Mouse (Mus musculus) MEL (cell line): ENCODE data around the gene Cmss1. TPM values are rescaled to one million over a fixed set of nuclear protein-coding genes. Genes with fewer than 3 reads are reported as not detected.
A peak's percentile ranks its signal among the peaks of the same experiment; 100 is the strongest.

Source experiments
- DNase-seq: peaks from one replicate; pipeline ENCODE4 v3.0.0; 2011; ENCODE audit warnings: low read depth, low spot score
- H3K27ac ChIP-seq: 2 replicates; pipeline ENCODE4 v1.5.1; 2012; ENCODE audit warnings: low read depth, mild to moderate bottlenecking, control low read depth, low read length, moderate library complexity; ENCODE audit not compliant: control insufficient read depth
- H3K27me3 ChIP-seq, 2 experiments: fragments of 150-350 bp in 1 of 2; sonication (generic) in 1 of 2; 2 replicates each; pipeline ENCODE4 v1.6.1; 2012; ENCODE audit warnings: low read length in 2 of 2, mild to moderate bottlenecking in 2 of 2, improper control_type of control experiment in 1 of 2, moderate library complexity in 1 of 2; ENCODE audit not compliant: insufficient read depth in 2 of 2, control insufficient read depth in 1 of 2
- H3K36me3 ChIP-seq, 2 experiments: 2 replicates each; pipeline ENCODE4 v1.6.1; 2012 to 2014; ENCODE audit warnings: low read length in 2 of 2, improper control_type of control experiment in 1 of 2, inconsistent platforms in 1 of 2, mild to moderate bottlenecking in 1 of 2; ENCODE audit not compliant: insufficient read depth in 2 of 2, control insufficient read depth in 1 of 2
- H3K4me1 ChIP-seq, 2 experiments: fragments of 150-350 bp in 1 of 2; sonication (generic) in 1 of 2; 2 replicates each; pipeline ENCODE4 v1.6.1; 2012; ENCODE audit warnings: low read length in 2 of 2, improper control_type of control experiment in 1 of 2, mild to moderate bottlenecking in 1 of 2; ENCODE audit not compliant: insufficient read depth in 2 of 2, control insufficient read depth in 1 of 2
- H3K4me3 ChIP-seq, 2 experiments: fragments of 150-350 bp in 1 of 2; sonication (generic) in 1 of 2; 2 replicates each; pipeline ENCODE4 v1.5.1; 2012; ENCODE audit warnings: low read depth in 2 of 2, low read length in 2 of 2, mild to moderate bottlenecking in 2 of 2, moderate library complexity in 2 of 2, control low read depth in 1 of 2, improper control_type of control experiment in 1 of 2; ENCODE audit not compliant: control insufficient read depth in 1 of 2, insufficient read depth in 1 of 2
- H3K79me2 ChIP-seq: 2 replicates; pipeline ENCODE4 v1.6.1; 2012; ENCODE audit warnings: mild to moderate bottlenecking, low read length, moderate library complexity; ENCODE audit not compliant: control insufficient read depth, poor library complexity, insufficient read depth
- H3K9ac ChIP-seq: 2 replicates; pipeline ENCODE4 v1.6.1; 2012; ENCODE audit warnings: low read depth, mild to moderate bottlenecking, control low read depth, low read length, moderate library complexity; ENCODE audit not compliant: control insufficient read depth, poor library complexity, severe bottlenecking
- H3K9me3 ChIP-seq: fragments of 150-350 bp; sonication (generic); replicated peaks from 2 replicates; pipeline ENCODE4 v1.6.1; 2012; ENCODE audit warnings: mild to moderate bottlenecking, low read length, improper control_type of control experiment, moderate library complexity; ENCODE audit not compliant: insufficient read depth
- CHD1 ChIP-seq: IDR thresholded peaks from 2 replicates; pipeline ENCODE4 v1.6.1; 2012; ENCODE audit warnings: low read depth, mild to moderate bottlenecking, inconsistent platforms, low read length, improper control_type of control experiment
- CHD2 ChIP-seq: IDR thresholded peaks from 2 replicates; pipeline ENCODE4 v1.6.1; 2011; ENCODE audit warnings: low read length, improper control_type of control experiment
- ETS1 ChIP-seq: IDR thresholded peaks from 2 replicates; pipeline ENCODE4 v1.6.1; 2012; ENCODE audit warnings: low read depth, mild to moderate bottlenecking, inconsistent platforms, low read length, improper control_type of control experiment, moderate library complexity
- GABPA ChIP-seq: IDR thresholded peaks from 2 replicates; pipeline ENCODE4 v1.6.1; 2012; ENCODE audit warnings: low read depth, mild to moderate bottlenecking, inconsistent platforms, low read length, improper control_type of control experiment, moderate library complexity
- GATA1 ChIP-seq: IDR thresholded peaks from 2 replicates; pipeline ENCODE4 v1.6.1; 2011; ENCODE audit warnings: low read depth, low read length, improper control_type of control experiment
- JUND ChIP-seq: IDR thresholded peaks from 2 replicates; pipeline ENCODE4 v1.6.1; 2011; ENCODE audit warnings: low read depth, mild to moderate bottlenecking, improper control_type of control experiment, low read length
- MAX ChIP-seq: IDR thresholded peaks from 2 replicates; pipeline ENCODE4 v1.6.1; 2011; ENCODE audit warnings: low read length, improper control_type of control experiment
- MAZ ChIP-seq: IDR thresholded peaks from 2 replicates; pipeline ENCODE4 v1.6.1; 2012; ENCODE audit warnings: low read depth, mild to moderate bottlenecking, inconsistent platforms, low read length, improper control_type of control experiment
- MEF2A ChIP-seq: IDR thresholded peaks from 2 replicates; pipeline ENCODE4 v1.6.1; 2014; ENCODE audit warnings: low read depth, mild to moderate bottlenecking, inconsistent platforms, low read length, improper control_type of control experiment; ENCODE audit not compliant: poor library complexity, insufficient replicate concordance, severe bottlenecking; ENCODE audit errors: extremely low read depth
- MXI1 ChIP-seq: IDR thresholded peaks from 2 replicates; pipeline ENCODE4 v1.6.1; 2011; ENCODE audit warnings: mild to moderate bottlenecking, low read depth, low read length, improper control_type of control experiment
- NRF1 ChIP-seq: IDR thresholded peaks from 2 replicates; pipeline ENCODE4 v1.6.1; 2014; ENCODE audit warnings: low read depth, mild to moderate bottlenecking, inconsistent platforms, low read length, improper control_type of control experiment, moderate library complexity; ENCODE audit not compliant: poor library complexity, insufficient read depth, severe bottlenecking
- POLR2A ChIP-seq, 2 experiments: IDR thresholded peaks; 2 replicates each; pipeline ENCODE4 v1.6.1; 2011 to 2012; ENCODE audit warnings: low read length in 2 of 2, mild to moderate bottlenecking in 2 of 2, control low read depth in 1 of 2, improper control_type of control experiment in 1 of 2, low read depth in 1 of 2, moderate library complexity in 1 of 2; ENCODE audit not compliant: control insufficient read depth in 1 of 2, insufficient read depth in 1 of 2, poor library complexity in 1 of 2
- POLR2AphosphoS5 ChIP-seq: IDR thresholded peaks from 2 replicates; pipeline ENCODE4 v1.6.1; 2012; ENCODE audit warnings: low read depth, borderline replicate concordance, mild to moderate bottlenecking, inconsistent platforms, low read length, moderate library complexity, mixed read lengths
- SIN3A ChIP-seq: IDR thresholded peaks from 2 replicates; pipeline ENCODE4 v1.6.1; 2012; ENCODE audit warnings: low read length, improper control_type of control experiment, inconsistent platforms
- TAL1 ChIP-seq: IDR thresholded peaks from 2 replicates; pipeline ENCODE4 v1.6.1; 2012; ENCODE audit warnings: mild to moderate bottlenecking, inconsistent platforms, low read length, moderate library complexity, mixed read lengths
- TBP ChIP-seq: IDR thresholded peaks from 2 replicates; pipeline ENCODE4 v1.8.0; 2011; ENCODE audit warnings: low read depth, low read length, improper control_type of control experiment
- USF1 ChIP-seq: IDR thresholded peaks from 2 replicates; pipeline ENCODE4 v1.6.1; 2014; ENCODE audit warnings: low read depth, mild to moderate bottlenecking, inconsistent platforms, low read length, improper control_type of control experiment, moderate library complexity
- USF2 ChIP-seq, 2 experiments: IDR thresholded peaks; 2 replicates each; pipeline ENCODE4 v1.6.1; 2011 to 2012; ENCODE audit warnings: improper control_type of control experiment in 2 of 2, low read length in 2 of 2, borderline replicate concordance in 1 of 2, inconsistent platforms in 1 of 2, low read depth in 1 of 2, mild to moderate bottlenecking in 1 of 2; ENCODE audit not compliant: insufficient read depth in 1 of 2
- ZKSCAN1 ChIP-seq: IDR thresholded peaks from 2 replicates; pipeline ENCODE4 v1.6.1; 2012; ENCODE audit warnings: low read depth, mild to moderate bottlenecking, inconsistent platforms, low read length, improper control_type of control experiment, moderate library complexity
- ZNF384 ChIP-seq: IDR thresholded peaks from 2 replicates; pipeline ENCODE4 v1.6.1; 2012; ENCODE audit warnings: low read depth, mild to moderate bottlenecking, inconsistent platforms, low read length, improper control_type of control experiment
- polyA plus RNA-seq, 2 experiments: library from polyadenylated mRNA; stranded (reverse) in 1 of 2; unstranded in 1 of 2; fragments of >175 nt in 1 of 2; fragments of >200 nt in 1 of 2; gene quantifications; 2 replicates each; pipeline versions ENCODE4 v1.2.1 to v1.2.4; 2012; ENCODE audit warnings: low replicate concordance in 2 of 2, low read depth in 1 of 2; ENCODE audit not compliant: insufficient read length in 2 of 2, insufficient read depth in 1 of 2, missing spikeins in 1 of 2
- total RNA-seq: library from RNA; depleted of rRNA; stranded (reverse); fragments of 300-350 nt; gene quantifications from 2 replicates; pipeline ENCODE4 v1.2.3, GENCODE M21; 2012

Cmss1 gene
- total and polyA plus RNA-seq, 3 experiments: 80.9 to 94.7 TPM; not detected in 1

DNA sequence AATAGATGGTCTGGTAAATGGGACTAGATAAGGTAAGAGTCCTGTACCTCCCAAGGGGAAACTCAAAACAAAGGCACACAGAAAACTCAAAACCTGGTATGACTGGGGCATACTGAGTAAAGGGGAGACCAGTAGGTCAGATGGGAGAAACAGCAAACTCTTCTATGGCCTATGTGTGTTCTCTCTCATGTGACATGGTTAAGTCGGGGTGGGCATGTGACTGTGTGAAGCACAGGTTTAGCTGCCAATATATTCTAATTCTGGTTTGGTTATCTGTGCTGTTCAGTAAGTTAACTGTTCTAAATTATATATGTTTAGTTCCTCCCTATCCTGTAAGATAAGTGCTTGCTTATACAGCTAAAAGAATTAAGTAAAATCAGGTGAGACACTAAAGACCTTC lies 46.5 kb downstream of the Cmss1 start:
- Histone ChIP-seq H3K27ac (no peak overlapping the region), H3K27me3 (no peaks in the 10 kb centered on the region), H3K79me2 (no peaks in the 10 kb centered on the region), H3K4me1 (peaks cover 0 to 3% of the 10 kb centered on the region in 2 experiments; a peak in 1 of 4 replicates), H3K4me3 (no peak overlapping the region), H3K9me3 (no peaks in the 10 kb centered on the region), H3K36me3 (no peaks in the 10 kb centered on the region; a peak in 2 of 4 replicates), H3K9ac (no peak overlapping the region)
- no peak for TF ChIP-seq ZNF384
- TF ChIP-seq USF1: peak; percentile 54; the same call in 1 of the 2 replicates
- no peak for DNase-seq

DNA sequence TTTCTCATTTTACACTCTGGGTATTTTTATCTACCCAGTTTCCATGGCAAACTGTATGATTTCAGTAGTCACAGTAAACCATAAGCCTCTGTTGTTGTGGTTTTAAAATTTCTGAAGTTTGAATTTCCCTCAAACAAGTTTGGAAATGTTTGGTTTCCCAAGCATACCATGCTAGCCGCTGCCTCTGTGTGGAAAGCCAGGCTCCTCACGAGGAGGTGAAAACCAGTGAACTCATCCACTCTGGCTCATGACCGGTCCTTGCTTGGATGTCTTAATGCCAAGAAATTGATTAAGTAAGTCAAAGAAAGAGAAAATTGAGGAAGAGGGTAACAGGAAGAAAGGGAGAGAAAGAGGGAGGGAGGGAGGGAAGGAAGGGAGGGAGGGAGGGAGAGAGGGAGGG lies 48.4 kb downstream of the Cmss1 start:
- Histone ChIP-seq H3K4me1 (peaks cover 0 to 3% of the 10 kb centered on the region in 2 experiments; a peak in 1 of 4 replicates), H3K9me3 (no peaks in the 10 kb centered on the region), H3K79me2 (no peaks in the 10 kb centered on the region), H3K36me3 (no peaks in the 10 kb centered on the region; a peak in 2 of 4 replicates), H3K9ac (no peak overlapping the region), H3K27ac (no peak overlapping the region), H3K4me3 (no peak overlapping the region), H3K27me3 (no peaks in the 10 kb centered on the region)
- no peak for DNase-seq
- no peak for TF ChIP-seq TAL1
- no peak for TF ChIP-seq ETS1
- no peak for TF ChIP-seq SIN3A
- TF ChIP-seq NRF1: no peak
- TF ChIP-seq MEF2A: no peak
- TF ChIP-seq USF2 (IDR thresholded peaks at IDR 0.05; ENCODE audit: borderline replicate concordance in 1 of 2, insufficient read depth in 1 of 2, low read depth in 1 of 2, low read length in 2 of 2): no peak
- no peak for TF ChIP-seq USF1
- TF ChIP-seq GATA1: no peak
- no peak for TF ChIP-seq ZKSCAN1
- TF ChIP-seq CHD2: no peak
- TF ChIP-seq JUND: no peak
- no peak for TF ChIP-seq POLR2AphosphoS5
- TF ChIP-seq GABPA: no peak
- TF ChIP-seq MXI1: no peak
- TF ChIP-seq MAX: no peak
- no peak for TF ChIP-seq MAZ
- TF ChIP-seq POLR2A (IDR thresholded peaks at IDR 0.05; ENCODE audit: control insufficient read depth in 1 of 2, insufficient read depth in 1 of 2, low read depth in 1 of 2, low read length in 2 of 2, poor library complexity in 1 of 2): no peak
- no peak for TF ChIP-seq CHD1
- no peak for TF ChIP-seq TBP
